Mouse (Mus musculus) embryonic fibroblast, embryonic 13.5 days (primary cell): Measurements from ENCODE around the gene Agap1. TPM values are rescaled to one million over a fixed set of nuclear protein-coding genes. Genes with fewer than 3 reads are reported as not detected.

Experiments
- H3K27ac ChIP-seq: 2 replicates; pipeline ENCODE4 v1.5.1; 2012; ENCODE audit warnings: low read length, control low read depth, inconsistent platforms; ENCODE audit not compliant: insufficient read depth
- H3K4me1 ChIP-seq: 2 replicates; pipeline ENCODE4 v1.6.1; 2011; ENCODE audit warnings: low read length; ENCODE audit not compliant: control insufficient read depth, insufficient read depth
- H3K4me3 ChIP-seq: 2 replicates; pipeline ENCODE4 v1.5.1; 2011; ENCODE audit warnings: mild to moderate bottlenecking, control low read depth, low read length; ENCODE audit not compliant: insufficient read depth
- CTCF ChIP-seq: IDR thresholded peaks from 2 replicates; pipeline ENCODE4 v1.5.1; 2011; ENCODE audit warnings: mild to moderate bottlenecking, control low read depth, low read length, moderate library complexity, borderline replicate concordance; ENCODE audit not compliant: insufficient read depth
- POLR2A ChIP-seq: IDR thresholded peaks from 2 replicates; pipeline ENCODE4 v1.6.1; 2011; ENCODE audit warnings: low read depth, mild to moderate bottlenecking, control low read depth, low read length, moderate library complexity
- polyA plus RNA-seq: library from polyadenylated mRNA; stranded (reverse); fragments of >200 nt; gene quantifications from 2 replicates; pipeline ENCODE4 v1.2.4, GENCODE M21; 2011; ENCODE audit warnings: low read depth; ENCODE audit not compliant: missing spikeins, insufficient read length

The Agap1 gene
- polyA plus RNA-seq, 1 experiment = 32.1 TPM

- no peak overlapping the region for H3K4me3 ChIP-seq
- no peak overlapping the region for H3K27ac ChIP-seq
- no peaks in the 10 kb centered on the region for H3K4me1 ChIP-seq
- TF ChIP-seq POLR2A = no peak
These were observed 171.4 kb downstream of the Agap1 start for GRCm38 (mm10) chr1:89625967-89626366.

- TF ChIP-seq POLR2A (no peak), CTCF (no peak)
- Histone ChIP-seq H3K27ac (no peak overlapping the region), H3K4me1 (no peaks in the 10 kb centered on the region), H3K4me3 (no peak overlapping the region)
These were observed 172.3 kb downstream of the Agap1 start for GRCm38 (mm10) chr1:89626940-89627339.

- no peak overlapping the region for H3K27ac ChIP-seq
- no peaks in the 10 kb centered on the region for H3K4me1 ChIP-seq
- TF ChIP-seq POLR2A (no peak), CTCF (no peak)
- H3K4me3 ChIP-seq = no peak overlapping the region
These were observed 173.0 kb downstream of the Agap1 start for GRCm38 (mm10) chr1:89627650-89628049.

GRCm38 (mm10) chr1:89630836-89631235, 176.2 kb downstream of the Agap1 start:
- Histone ChIP-seq H3K4me1 (no peaks in the 10 kb centered on the region), H3K4me3 (no peak overlapping the region), H3K27ac (no peak overlapping the region)
- TF ChIP-seq POLR2A (no peak), CTCF (no peak)

- TF ChIP-seq CTCF = no peak
- no peak for TF ChIP-seq POLR2A
- H3K4me3 ChIP-seq = no peak overlapping the region
- H3K27ac ChIP-seq = no peak overlapping the region
- H3K4me1 ChIP-seq = no peaks in the 10 kb centered on the region
These were observed 177.1 kb downstream of the Agap1 start for GRCm38 (mm10) chr1:89631747-89632146.

- H3K4me1 ChIP-seq = no peaks in the 10 kb centered on the region
- H3K27ac ChIP-seq = no peak overlapping the region
- H3K4me3 ChIP-seq = no peak overlapping the region
- TF ChIP-seq CTCF (peak; percentile 43; the same call in 1 of the 2 replicates), POLR2A (no peak)
These were observed 179.4 kb downstream of the Agap1 start for GRCm38 (mm10) chr1:89634055-89634454.

GRCm38 (mm10) chr1:89635131-89635530, 180.5 kb downstream of the Agap1 start:
- no peak overlapping the region for H3K27ac ChIP-seq
- no peak for TF ChIP-seq POLR2A
- H3K4me3 ChIP-seq = no peak overlapping the region
- H3K4me1 ChIP-seq = no peaks in the 10 kb centered on the region

GRCm38 (mm10) chr1:89637670-89638069, 183.1 kb downstream of the Agap1 start:
- Histone ChIP-seq H3K4me3 (no peak overlapping the region), H3K27ac (no peak overlapping the region), H3K4me1 (no peaks in the 10 kb centered on the region)
- TF ChIP-seq CTCF (no peak), POLR2A (no peak)

- Histone ChIP-seq H3K4me3 (no peak overlapping the region), H3K4me1 (peaks cover 5% of the 10 kb centered on the region; the same call in 1 of the 2 replicates), H3K27ac (no peak overlapping the region)
- TF ChIP-seq CTCF (no peak), POLR2A (no peak)
These were observed 189.0 kb downstream of the Agap1 start for GRCm38 (mm10) chr1:89643445-89644100.

GRCm38 (mm10) chr1:89644120-89644519, 189.5 kb downstream of the Agap1 start:
- peaks cover 5% of the 10 kb centered on the region; the same call in 1 of the 2 replicates for H3K4me1 ChIP-seq
- H3K4me3 ChIP-seq = no peak overlapping the region
- TF ChIP-seq POLR2A (no peak), CTCF (no peak; the same call in 1 of the 2 replicates)
- no peak overlapping the region for H3K27ac ChIP-seq
